Mouse (Mus musculus): ENCODE results near the gene Ptpn21. TPM values are rescaled to one million over a fixed set of nuclear protein-coding genes. Genes with fewer than 3 reads are reported as not detected.

Ptpn21 gene
- polyA plus RNA-seq, 1 experiment from 2014 or later = 5.5 TPM

GRCm38 (mm10) chr12:98644852-98645251 is 92.4 kb downstream of the Ptpn21 start:
- H3K4me1 ChIP-seq (replicated peaks; ENCODE audit: control insufficient read depth, insufficient read depth) = no peaks in the 10 kb centered on the region
- H3K36me3 ChIP-seq (ENCODE audit: control insufficient read depth, insufficient read depth, low read length) = no peaks in the 10 kb centered on the region
- no peak for DNase-seq (ENCODE audit: low spot score)
- H3K27me3 ChIP-seq (ENCODE audit: control insufficient read depth, insufficient read depth, low read length) = no peaks in the 10 kb centered on the region
- no peak for ATAC-seq (ENCODE audit: low FRiP score, low TSS enrichment)
- no peak overlapping the region for H3K4me3 ChIP-seq (ENCODE audit: low read depth, low read length)
- H3K27ac ChIP-seq (replicated peaks) = no peak overlapping the region
- no peak overlapping the region for H3K4me2 ChIP-seq (replicated peaks; ENCODE audit: low read depth)
- no peak overlapping the region for H3K9ac ChIP-seq (ENCODE audit: low read length)
- no peaks in the 10 kb centered on the region for H3K9me3 ChIP-seq (ENCODE audit: control insufficient read depth, low read length)
- TF ChIP-seq EP300 (optimal IDR thresholded peaks at IDR 0.05) (no peak), CTCF (IDR thresholded peaks at IDR 0.05; ENCODE audit: low read depth) (peak; percentile 34)

- DNase-seq (ENCODE audit: low spot score) = no peak
- H3K4me1 ChIP-seq (replicated peaks; ENCODE audit: control insufficient read depth, insufficient read depth) = no peaks in the 10 kb centered on the region
- WGBS = 2% methylated on average over 16 of the region's 16 CpGs
- peak overlapping the region; percentile 79 for H3K4me3 ChIP-seq (ENCODE audit: low read depth, low read length)
- peak overlapping the region; percentile 71 for H3K9ac ChIP-seq (ENCODE audit: low read length)
- H3K36me3 ChIP-seq (ENCODE audit: control insufficient read depth, insufficient read depth, low read length) = no peaks in the 10 kb centered on the region
- no peaks in the 10 kb centered on the region for H3K9me3 ChIP-seq (ENCODE audit: control insufficient read depth, low read length)
- H3K27ac ChIP-seq (replicated peaks) = no peak overlapping the region
- H3K4me2 ChIP-seq (replicated peaks; ENCODE audit: low read depth) = peak overlapping the region; percentile 79
- no peak for TF ChIP-seq CTCF (IDR thresholded peaks at IDR 0.05; ENCODE audit: low read depth)
- TF ChIP-seq EP300 (optimal IDR thresholded peaks at IDR 0.05) = no peak
- peak; percentile 92 for ATAC-seq (ENCODE audit: low FRiP score, low TSS enrichment)
- H3K27me3 ChIP-seq (ENCODE audit: control insufficient read depth, insufficient read depth, low read length) = no peaks in the 10 kb centered on the region
These were observed 108.8 kb downstream of the Ptpn21 start for GRCm38 (mm10) chr12:98628260-98628970.

GRCm38 (mm10) chr12:98627392-98628259 is 109.6 kb downstream of the Ptpn21 start, which contains the start of gene Spata7:
TSS of gene Spata7 (plus strand) at chr12:98628157.
- ATAC-seq (ENCODE audit: low FRiP score, low TSS enrichment) = peak; percentile 96
- Histone ChIP-seq H3K4me3 (ENCODE audit: low read depth, low read length) (peak within 1 kb of the TSS; percentile 79), H3K27me3 (ENCODE audit: control insufficient read depth, insufficient read depth, low read length) (no peaks in the 10 kb centered on the region), H3K27ac (replicated peaks) (no peak within 1 kb of the TSS), H3K4me1 (replicated peaks; ENCODE audit: control insufficient read depth, insufficient read depth) (no peaks in the 10 kb centered on the region), H3K9ac (ENCODE audit: low read length) (peak within 1 kb of the TSS; percentile 71), H3K36me3 (ENCODE audit: control insufficient read depth, insufficient read depth, low read length) (no peaks in the 10 kb centered on the region), H3K4me2 (replicated peaks; ENCODE audit: low read depth) (peak within 1 kb of the TSS; percentile 79), H3K9me3 (ENCODE audit: control insufficient read depth, low read length) (no peaks in the 10 kb centered on the region)
- WGBS = 1% methylated on average over 32 of the region's 32 CpGs
- TF ChIP-seq CTCF (IDR thresholded peaks at IDR 0.05; ENCODE audit: low read depth) (no peak), EP300 (optimal IDR thresholded peaks at IDR 0.05) (no peak)
- peak; percentile 89 for DNase-seq (ENCODE audit: low spot score)

Other genes with a start within 250 kb of the Ptpn21 start
- 3.0 and 3.9 TPM in 2 replicates for gene Kcnk10, start 159.1 kb downstream of the Ptpn21 start, polyA plus RNA-seq (2015; fragmentation: Nextera tagmentation; extraction: Ambion mirVana)
- 4.4 and 5.3 TPM in 2 replicates for gene Spata7, start 109.2 kb downstream of the Ptpn21 start, polyA plus RNA-seq (2015; fragmentation: Nextera tagmentation; extraction: Ambion mirVana)
- 47.7 and 49.3 TPM in 2 replicates for gene Zc3h14, start 9.6 kb upstream of the Ptpn21 start, polyA plus RNA-seq (2015; fragmentation: Nextera tagmentation; extraction: Ambion mirVana)
- 1.7 and 1.9 TPM in 2 replicates for gene Eml5, start 164.1 kb upstream of the Ptpn21 start, polyA plus RNA-seq (2015; fragmentation: Nextera tagmentation; extraction: Ambion mirVana)
- 9.9 and 11.7 TPM in 2 replicates for gene Ttc8, start 183.2 kb upstream of the Ptpn21 start, polyA plus RNA-seq (2015; fragmentation: Nextera tagmentation; extraction: Ambion mirVana)

Data from stomach, postnatal 0 days (tissue).